In the genomic region with DNA sequence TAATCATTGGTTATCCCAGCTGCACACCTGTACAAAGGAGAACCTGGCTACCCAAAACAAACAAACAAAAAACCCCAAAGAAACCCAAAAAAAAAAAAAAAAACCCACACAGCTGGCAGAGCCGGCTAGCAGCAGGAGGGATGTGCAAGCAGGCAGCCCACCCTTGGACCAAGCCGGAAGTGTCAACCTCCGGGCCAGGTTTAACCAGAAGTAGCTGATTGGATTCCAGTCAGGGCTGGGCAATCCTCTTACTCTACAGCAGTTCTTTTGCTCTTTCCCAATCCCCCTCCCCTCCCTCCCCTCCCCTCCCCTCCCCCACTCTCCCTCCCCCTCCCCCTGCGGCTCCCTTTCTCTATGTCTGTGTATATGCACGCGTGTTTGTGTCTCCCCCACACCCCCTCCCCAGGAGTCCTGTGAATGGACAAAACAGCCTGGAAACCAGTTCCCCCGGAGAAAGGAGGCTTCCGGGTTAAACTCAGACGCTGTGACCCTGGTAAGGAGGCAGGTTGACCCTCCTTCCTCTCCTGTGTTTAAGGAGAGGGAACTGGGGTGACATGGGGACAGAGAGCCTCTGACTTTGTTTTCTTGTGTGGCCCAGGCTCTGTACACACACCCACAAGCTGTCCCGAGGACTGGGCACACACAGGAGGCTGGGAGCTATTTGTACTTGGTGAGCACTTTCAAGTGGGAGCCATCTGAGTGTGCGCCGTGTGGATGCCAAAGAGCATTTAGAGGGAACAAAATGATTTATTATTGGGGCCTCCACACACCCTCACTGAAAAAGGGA, we compare ENCODE assay signal across 8 mouse cellular contexts.
DNase-seq lines count a peak whose midpoint lies in the region; ATAC-seq lines count a peak whose summit lies in the region.

No protein-coding gene starts in this region.

- peak; percentile 60 for DNase-seq in retina, postnatal 1 day
- no peak for DNase-seq in retina, embryonic 14.5 days (ENCODE audit: low spot score)
- peak; percentile 42 to 47 for DNase-seq in thymus, postnatal 10 days (ENCODE audit: low spot score in 2 of 2)
- no peak for DNase-seq in left cerebral cortex, adult 18-20 months (ENCODE audit: low spot score in 2 of 2)
- DNase-seq in c-Kit-positive CD71-positive TER-119-positive erythroid progenitor cells, embryonic 14.5 days (ENCODE audit: low spot score): no peak
- no peak for DNase-seq in urinary bladder, postnatal 4 days (ENCODE audit: low spot score in 2 of 2)

- peak; percentile 47; the same call in 1 of the 2 replicates for ATAC-seq in intestine, embryonic 16.5 days
- peak; percentile 27 for ATAC-seq in megakaryocyte, adult 5-6 weeks (ENCODE audit: poor library complexity, severe bottlenecking)

- H3K9ac ChIP-seq in intestine, embryonic 16.5 days (ENCODE audit: low read depth, low read length): no peak overlapping the region; the same call in 1 of the 2 replicates

- 12% methylated on average over 10 of the region's 12 CpGs for WGBS in intestine, embryonic 16.5 days

- H3K9me3 ChIP-seq in intestine, embryonic 16.5 days (ENCODE audit: control insufficient read depth, low read length): no peaks in the 10 kb centered on the region

- no peaks in the 10 kb centered on the region for H3K27me3 ChIP-seq in intestine, embryonic 16.5 days (replicated peaks; ENCODE audit: control insufficient read depth, insufficient read depth, low read length)

- no peak overlapping the region for H3K27ac ChIP-seq in intestine, embryonic 16.5 days (ENCODE audit: low read length)

- no peaks in the 10 kb centered on the region for H3K36me3 ChIP-seq in intestine, embryonic 16.5 days (ENCODE audit: control insufficient read depth, insufficient read depth, low read length)

- H3K4me3 ChIP-seq in intestine, embryonic 16.5 days (ENCODE audit: low read length): no peak overlapping the region

- peak overlapping the region; percentile 43 for H3K4me2 ChIP-seq in intestine, embryonic 16.5 days (ENCODE audit: low read depth, low read length)

- H3K4me1 ChIP-seq in intestine, embryonic 16.5 days (ENCODE audit: control insufficient read depth, insufficient read depth, low read length): peaks cover 13% of the 10 kb centered on the region

Comparison
In these comparisons a context has a peak if more than half of its experiments do, and no peak if none do; other contexts are left out.
1. DNase-seq: peak in retina, postnatal 1 day (single experiment) and thymus, postnatal 10 days (2 of 2); none in retina, embryonic 14.5 days (single experiment), left cerebral cortex, adult 18-20 months (0 of 2), c-Kit-positive CD71-positive TER-119-positive erythroid progenitor cells, embryonic 14.5 days (single experiment) and urinary bladder, postnatal 4 days (0 of 2).